Mouse (Mus musculus) liver, postnatal 0 days (tissue): ENCODE results near the gene Cdk8. TPM values are rescaled to one million over a fixed set of nuclear protein-coding genes. Genes with fewer than 3 reads are reported as not detected.
A peak's percentile ranks its signal among the peaks of the same experiment; 100 is the strongest.
"Not testable (repeated sequence)": the region's sequence is repeated elsewhere in the genome, so short reads cannot be mapped to it uniquely, and the experiment has no call there.

Experiments
- ATAC-seq: fragments of 200-750 bp; cut with Nextera tagmentation; 2 replicates; pipeline ENCODE4 v1.8.0; 2017; ENCODE audit warnings: mild to moderate bottlenecking, moderate library complexity
- DNase-seq: peaks from one replicate; pipeline ENCODE4 v3.0.0-alpha.2; 2016
- H3K27ac ChIP-seq: fragments of 300-500 bp; sonication (generic); 2 replicates; pipeline ENCODE4 v1.5.1; 2014; ENCODE audit warnings: antibody characterized with exemption, moderate library complexity, mild to moderate bottlenecking, low read depth
- H3K27me3 ChIP-seq: fragments of 300-500 bp; sonication (generic); 2 replicates; pipeline ENCODE4 v1.6.1; 2014; ENCODE audit warnings: low read length, control low read depth, mixed read lengths; ENCODE audit not compliant: insufficient read depth
- H3K36me3 ChIP-seq: fragments of 300-500 bp; sonication (generic); replicated peaks from 2 replicates; pipeline ENCODE4 v1.6.1; 2014; ENCODE audit warnings: mild to moderate bottlenecking, control low read depth, low read length, moderate library complexity, mixed read lengths; ENCODE audit not compliant: insufficient read depth
- H3K4me1 ChIP-seq: fragments of 300-500 bp; sonication (generic); 2 replicates; pipeline ENCODE4 v1.6.1; 2014; ENCODE audit warnings: antibody characterized with exemption, mild to moderate bottlenecking, control low read depth; ENCODE audit not compliant: insufficient read depth
- H3K4me2 ChIP-seq: fragments of 300-500 bp; sonication (generic); 2 replicates; pipeline ENCODE4 v1.6.1; 2014; ENCODE audit warnings: low read depth, mild to moderate bottlenecking, low read length, moderate library complexity, mixed read lengths
- H3K4me3 ChIP-seq: fragments of 300-500 bp; sonication (generic); 2 replicates; pipeline ENCODE4 v1.5.1; 2014; ENCODE audit warnings: low read depth, low read length
- H3K9ac ChIP-seq: fragments of 300-500 bp; sonication (generic); replicated peaks from 2 replicates; pipeline ENCODE4 v1.6.1; 2014; ENCODE audit warnings: mild to moderate bottlenecking, moderate library complexity
- H3K9me3 ChIP-seq: fragments of 300-500 bp; sonication (generic); 2 replicates; pipeline ENCODE4 v1.6.1; 2016; ENCODE audit warnings: mild to moderate bottlenecking, control low read depth, low read length, mixed read lengths
- CTCF ChIP-seq: sonication (generic); IDR thresholded peaks from 2 replicates; pipeline ENCODE4 v1.5.1; 2016; ENCODE audit warnings: antibody characterized with exemption, low read depth
- EP300 ChIP-seq: IDR thresholded peaks from 2 replicates; pipeline ENCODE4 v1.6.1; 2016; ENCODE audit warnings: antibody characterized with exemption, low read depth, mild to moderate bottlenecking
- WGBS: fragments of 180-500 bp; shearing (Covaris S2); extraction: QIAGEN DNeasy Blood & Tissue Kit; methylation state at CpG from one replicate; pipeline ENCODE4 v1.1.7; 2014; ENCODE audit not compliant: insufficient replicate concordance; 5-methylcytosine and 5-hydroxymethylcytosine counted together
- polyA plus RNA-seq: library from polyadenylated mRNA; unstranded; fragments of >200 nt; fragmentation: Nextera tagmentation; extraction: Ambion mirVana; gene quantifications from 2 replicates; pipeline ENCODE4 v1.2.1, GENCODE M21; 2015

Gene Cdk8
- 11.4 and 12.0 TPM in 2 replicates for polyA plus RNA-seq

DNA sequence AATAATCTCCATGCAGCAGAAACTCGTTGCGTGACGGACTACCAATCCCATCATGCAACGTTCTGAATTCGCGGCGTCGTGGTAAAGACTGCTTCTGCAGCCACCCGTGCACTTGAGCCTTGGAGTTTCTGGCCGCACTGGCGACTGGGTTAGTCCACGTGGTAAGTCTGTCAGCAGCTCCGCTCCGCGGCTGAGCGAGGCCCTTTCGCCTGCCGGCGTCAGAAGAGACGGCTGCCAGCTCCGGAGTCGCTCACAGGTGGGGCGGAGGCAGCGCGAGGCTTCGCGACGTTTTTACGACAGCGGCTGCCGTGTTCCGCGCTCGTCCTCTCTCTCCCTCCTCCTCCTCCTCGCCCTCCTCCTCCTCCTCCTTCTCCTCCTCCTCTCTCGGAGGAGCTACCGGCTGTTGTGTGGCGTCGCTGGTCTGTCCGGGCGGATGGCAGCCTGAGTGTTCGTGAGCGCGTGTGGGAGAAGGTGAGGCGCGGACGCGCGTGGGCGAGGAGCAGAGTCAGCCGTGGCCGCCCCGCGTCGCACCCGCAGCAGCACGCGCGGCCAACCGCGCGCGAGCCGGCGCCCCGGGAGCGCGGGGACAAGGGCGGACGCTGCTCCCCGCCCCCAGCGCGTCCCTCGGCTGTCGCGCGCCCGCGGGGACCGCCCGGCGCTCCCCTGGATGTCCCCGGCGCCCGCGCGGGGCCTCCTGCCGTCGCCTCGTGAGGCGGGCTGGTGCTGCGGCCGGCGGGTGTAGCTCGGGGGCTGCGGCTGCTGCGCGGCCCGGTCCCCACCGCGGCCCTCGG is at the start of gene Cdk8:
Gene Cdk8 (plus strand): TSS at position 367 of the 791 bp plus-strand sequence.
- no peak for TF ChIP-seq EP300
- no peak for TF ChIP-seq CTCF
- Histone ChIP-seq H3K4me3 (peak within 1 kb of the TSS; percentile 84), H3K36me3 (peaks cover 6% of the 10 kb centered on the region), H3K4me1 (peaks cover 22% of the 10 kb centered on the region), H3K27me3 (no peaks in the 10 kb centered on the region), H3K9ac (peak within 1 kb of the TSS; percentile 87), H3K9me3 (no peaks in the 10 kb centered on the region), H3K4me2 (peak within 1 kb of the TSS; percentile 97), H3K27ac (peak within 1 kb of the TSS; percentile 95)
- peak; percentile 95 for DNase-seq
- under 1% methylated on average over 84 of the region's 102 CpGs for WGBS
- ATAC-seq: peak; percentile 93

DNA sequence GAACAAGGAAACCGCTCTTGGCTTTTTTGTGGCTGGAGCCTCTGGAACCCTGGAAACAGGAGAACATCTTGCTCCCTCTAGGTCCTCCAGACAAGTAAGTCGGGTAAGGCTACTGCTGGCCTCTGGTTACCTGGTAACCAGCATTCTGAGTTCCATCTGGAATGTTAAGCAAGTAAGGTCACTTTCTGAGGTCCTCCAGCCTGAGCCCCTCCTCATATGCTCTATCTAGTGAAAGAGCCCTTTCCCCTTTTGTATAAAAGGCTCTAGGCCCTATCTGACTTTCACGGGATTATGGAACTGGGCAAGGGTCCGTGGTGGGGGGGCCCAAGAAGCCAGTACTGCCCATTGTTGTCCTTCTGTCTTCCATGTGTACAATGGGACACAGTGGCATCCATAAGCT is 45.8 kb upstream of the Cdk8 start, which contains the start of gene 1700001J03Rik:
Gene 1700001J03Rik (minus strand): TSS at position 101 of the 400 bp plus-strand sequence.
- not testable (repeated sequence) for H3K4me2 ChIP-seq, H3K9ac ChIP-seq, H3K27me3 ChIP-seq, H3K27ac ChIP-seq, ATAC-seq, H3K4me1 ChIP-seq, H3K4me3 ChIP-seq, H3K9me3 ChIP-seq, H3K36me3 ChIP-seq, DNase-seq
- 72% methylated on average over 4 of the region's 4 CpGs for WGBS

DNA sequence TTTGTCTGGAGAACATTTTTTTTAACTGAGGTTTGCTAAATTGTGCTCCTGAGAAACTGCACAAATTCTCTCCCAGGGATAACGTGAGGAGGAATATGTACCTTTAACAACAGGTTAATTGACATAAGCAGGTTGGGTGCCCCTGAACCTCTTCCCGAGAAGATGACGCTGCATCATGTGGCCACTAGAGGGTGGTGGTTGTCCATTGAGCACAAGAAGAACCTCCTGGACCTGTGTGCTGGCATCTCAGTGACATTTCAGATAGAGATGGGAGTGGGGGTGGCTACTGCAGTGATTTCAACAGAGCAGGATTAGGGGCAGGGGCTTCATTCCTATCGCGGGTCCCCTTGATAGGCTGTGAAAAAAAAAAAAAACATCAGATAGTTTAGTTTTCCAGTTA is 43.6 kb upstream of the Cdk8 start:
- H3K9ac ChIP-seq, H3K4me3 ChIP-seq, H3K36me3 ChIP-seq, H3K27me3 ChIP-seq, H3K4me1 ChIP-seq, H3K9me3 ChIP-seq, ATAC-seq, H3K27ac ChIP-seq, H3K4me2 ChIP-seq: not testable (repeated sequence)
- peak; percentile 85 for TF ChIP-seq CTCF
- DNase-seq: peak; percentile 70
- WGBS: 21% methylated on average over 5 of the region's 5 CpGs

DNA sequence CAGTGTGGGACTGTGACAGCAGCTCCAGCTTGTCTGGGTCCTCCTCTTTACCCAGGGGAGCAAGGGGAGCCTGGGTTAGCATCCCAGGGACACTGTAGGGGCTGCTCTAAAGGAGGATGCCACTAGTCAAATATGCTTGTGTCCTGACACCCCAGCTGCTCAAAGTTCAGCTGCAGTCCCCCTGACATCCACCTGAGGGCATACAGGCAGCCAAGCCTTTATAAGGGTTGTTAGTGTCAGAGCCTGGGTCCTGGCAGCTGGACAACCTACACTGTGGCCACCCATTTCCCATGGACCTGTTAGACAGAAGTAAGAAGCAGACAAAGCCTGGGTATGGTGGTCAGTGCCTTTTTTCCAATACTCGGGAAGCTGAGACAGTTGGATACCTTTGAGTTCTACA is 42.9 kb upstream of the Cdk8 start:
- Histone ChIP-seq H3K4me2 (no peak overlapping the region), H3K36me3 (no peaks in the 10 kb centered on the region), H3K4me1 (no peaks in the 10 kb centered on the region), H3K9ac (no peak overlapping the region), H3K27me3 (no peaks in the 10 kb centered on the region), H3K4me3 (no peak overlapping the region), H3K9me3 (no peaks in the 10 kb centered on the region), H3K27ac (no peak overlapping the region)
- no peak for TF ChIP-seq EP300
- TF ChIP-seq CTCF: peak; percentile 52
- DNase-seq: peak; percentile 28
- no peak for ATAC-seq
- WGBS: 68% methylated on average over 1 of the region's 1 CpGs

DNA sequence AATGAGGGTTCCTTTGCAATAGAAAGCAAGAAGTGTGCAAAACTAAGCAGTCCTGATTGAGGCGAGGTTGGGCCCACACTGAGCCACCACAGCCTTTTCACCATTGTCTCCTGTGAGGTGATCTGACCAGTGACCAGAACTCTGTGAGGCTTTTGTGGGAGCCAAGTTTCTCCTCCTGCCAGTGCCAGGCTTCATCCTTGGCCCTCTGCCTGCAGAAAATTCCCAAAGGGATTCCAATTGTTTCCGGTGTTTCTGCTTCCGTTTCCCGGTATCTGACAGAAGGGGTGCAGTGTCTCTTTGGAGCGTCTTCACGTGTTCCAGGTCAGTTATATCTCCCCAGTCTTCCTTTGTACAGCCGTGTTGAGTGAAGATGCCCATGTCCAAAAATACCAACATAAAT is 42.3 kb upstream of the Cdk8 start:
- Histone ChIP-seq H3K36me3 (no peaks in the 10 kb centered on the region), H3K9me3 (no peaks in the 10 kb centered on the region), H3K4me1 (no peaks in the 10 kb centered on the region), H3K27ac (no peak overlapping the region), H3K4me2 (no peak overlapping the region), H3K27me3 (no peaks in the 10 kb centered on the region), H3K4me3 (no peak overlapping the region), H3K9ac (no peak overlapping the region)
- no peak for TF ChIP-seq CTCF
- TF ChIP-seq EP300: no peak
- 81% methylated on average over 7 of the region's 7 CpGs for WGBS
- no peak for ATAC-seq
- DNase-seq: no peak

DNA sequence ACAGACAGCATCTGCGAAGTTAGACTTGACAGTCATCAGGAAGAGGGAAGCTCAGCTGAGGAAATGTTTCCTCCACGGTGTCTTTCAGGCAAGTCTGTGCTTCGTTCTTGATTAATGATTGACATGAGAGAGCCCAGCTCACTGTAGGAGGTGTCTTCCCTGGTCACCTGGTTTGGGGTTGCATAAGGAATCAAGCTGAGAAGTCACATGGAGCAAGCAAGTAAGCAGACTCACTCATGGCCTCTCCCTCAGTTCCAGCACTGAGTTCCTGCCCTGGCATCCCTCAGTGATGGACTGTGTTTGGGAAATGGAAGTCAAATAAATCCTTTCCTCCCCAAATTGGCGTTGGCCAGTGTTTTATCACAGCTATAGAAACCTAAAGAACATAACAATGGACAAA is 40.9 kb upstream of the Cdk8 start:
- H3K4me1 ChIP-seq: no peaks in the 10 kb centered on the region
- peak; percentile 88 for ATAC-seq

More for the DNA sequence above, 40.9 kb upstream of the Cdk8 start:
- H3K9ac ChIP-seq: no peak overlapping the region
- WGBS: 36% methylated on average over 4 of the region's 4 CpGs
- no peak overlapping the region for H3K4me3 ChIP-seq
- H3K4me2 ChIP-seq: no peak overlapping the region
- H3K27ac ChIP-seq: no peak overlapping the region
- TF ChIP-seq EP300: no peak
- no peak for TF ChIP-seq CTCF
- H3K27me3 ChIP-seq: no peaks in the 10 kb centered on the region
- no peaks in the 10 kb centered on the region for H3K9me3 ChIP-seq
- no peak for DNase-seq
- H3K36me3 ChIP-seq: no peaks in the 10 kb centered on the region
